Mouse (Mus musculus): ENCODE measurements at regions not wholly inside any gene's neighbourhood (a gene's known extent, or its start where the extent isn't known, plus 50 kb on each side); places are given as distances from the start of the nearest gene placed in this dataset.

- peak; percentile 2 for DNase-seq
These were observed 487.9 kb upstream of the Adam24 start for GRCm38 (mm10) chr8:40186715-40187583.

GRCm38 (mm10) chr8:40187584-40187934 is 487.3 kb upstream of the Adam24 start:
- peak; percentile 37 for DNase-seq

- DNase-seq, result no peak
These were observed 482.6 kb upstream of the Adam24 start for GRCm38 (mm10) chr8:40192266-40192665.

- DNase-seq, result no peak
These were observed 481.7 kb upstream of the Adam24 start for GRCm38 (mm10) chr8:40193148-40193547.

- DNase-seq, result no peak
These were observed 464.0 kb upstream of the Adam24 start for GRCm38 (mm10) chr8:40210871-40211270.

- DNase-seq, result no peak
These were observed 451.4 kb upstream of the Adam24 start for GRCm38 (mm10) chr8:40223521-40223920.

- DNase-seq, result peak; percentile 20
These were observed 447.6 kb upstream of the Adam24 start for GRCm38 (mm10) chr8:40227262-40227661.
